In genomic region chr17:27032869-27033268, GRCm38 (mm10) we compare ENCODE assay signal across 8 mouse cellular contexts. TPM values are rescaled to one million over a fixed set of nuclear protein-coding genes. Genes with fewer than 3 reads are reported as not detected.
DNase-seq lines count a peak whose midpoint lies in the region; ATAC-seq lines count a peak whose summit lies in the region.

No protein-coding gene starts in this region.

- ATAC-seq in stomach, embryonic 15.5 days (ENCODE audit: insufficient read depth, low FRiP score, low read depth): peak; percentile 15

- H3K4me1 ChIP-seq in stomach, embryonic 15.5 days: peaks cover 12% of the 10 kb centered on the region

- H3K27ac ChIP-seq in stomach, embryonic 15.5 days: no peak overlapping the region

- H3K4me2 ChIP-seq in stomach, embryonic 15.5 days: peak overlapping the region; percentile 41

- no peak overlapping the region for H3K4me3 ChIP-seq in stomach, embryonic 15.5 days (replicated peaks)

- no peak overlapping the region for H3K9ac ChIP-seq in stomach, embryonic 15.5 days

- no peaks in the 10 kb centered on the region for H3K9me3 ChIP-seq in stomach, embryonic 15.5 days

- no peaks in the 10 kb centered on the region for H3K36me3 ChIP-seq in stomach, embryonic 15.5 days

- WGBS in stomach, embryonic 15.5 days: under 1% methylated on average over 14 of the region's 14 CpGs

- H3K27me3 ChIP-seq in stomach, embryonic 15.5 days (replicated peaks): no peaks in the 10 kb centered on the region

- DNase-seq in 3134 (ENCODE audit: extremely low read depth, insufficient read length, low spot score) (peak; percentile 65), adipocyte (ENCODE audit: low spot score) (peak; percentile 86), liver (peak; percentile 76)
- peak; percentile 96 for DNase-seq in embryo, embryonic 10.5 days (ENCODE audit: low spot score)
- DNase-seq in heart, adult 18-20 months: peak; percentile 72 to 94
- DNase-seq in kidney, adult 11 months: peak; percentile 54
- peak; percentile 86 for DNase-seq in naive thymus-derived CD4-positive, alpha-beta T cell, adult 2 months (ENCODE audit: low read depth)

RNA-seq across cellular contexts. Expression of gene Bak1, which starts 4.1 kb away (rescaled TPM):
- 10 to 100 TPM; 14.9 to 16.4 TPM for total RNA-seq in heart, adult 18-20 months (2021)
- polyA plus RNA-seq in stomach, embryonic 15.5 days (2015; fragmentation: Nextera tagmentation; extraction: Ambion mirVana): 4.6 and 5.7 TPM in 2 replicates

RNA-seq across cellular contexts. Expression of gene Itpr3, which starts 24.2 kb away (rescaled TPM):
- 1 to 10 TPM; 4.1 to 5.8 TPM for total RNA-seq in heart, adult 18-20 months (2021)
- polyA plus RNA-seq in stomach, embryonic 15.5 days (2015; fragmentation: Nextera tagmentation; extraction: Ambion mirVana): 10.8 and 12.3 TPM in 2 replicates

RNA-seq across cellular contexts. Expression of gene Zbtb9, which starts 59.9 kb away (rescaled TPM):
- total RNA-seq in heart, adult 18-20 months (2021): 1 to 10 TPM; 2.6 to 3.7 TPM
- 13.3 and 14.9 TPM in 2 replicates for polyA plus RNA-seq in stomach, embryonic 15.5 days (2015; fragmentation: Nextera tagmentation; extraction: Ambion mirVana)
